Mouse (Mus musculus) MEL (cell line): Measurements from ENCODE around the gene Exph5.

ENCODE experiments used
- CTCF ChIP-seq, 3 experiments: IDR thresholded peaks in 2 of 3; conservative IDR thresholded peaks in 1 of 3; 2 replicates each; pipeline ENCODE4 v1.5.1; 2011 to 2012; ENCODE audit warnings: low read length in 3 of 3, low read depth in 2 of 3, mild to moderate bottlenecking in 2 of 3, improper control_type of control experiment in 1 of 3, inconsistent platforms in 1 of 3, mixed read lengths in 1 of 3, moderate library complexity in 1 of 3; ENCODE audit not compliant: control insufficient read depth in 1 of 3, insufficient read depth in 1 of 3, poor library complexity in 1 of 3, severe bottlenecking in 1 of 3
- ELF1 ChIP-seq: IDR thresholded peaks from 2 replicates; pipeline ENCODE4 v1.6.1; 2014; ENCODE audit warnings: low read depth, mild to moderate bottlenecking, inconsistent platforms, low read length, improper control_type of control experiment, moderate library complexity
- NRF1 ChIP-seq: IDR thresholded peaks from 2 replicates; pipeline ENCODE4 v1.6.1; 2014; ENCODE audit warnings: low read depth, mild to moderate bottlenecking, inconsistent platforms, low read length, improper control_type of control experiment, moderate library complexity; ENCODE audit not compliant: poor library complexity, insufficient read depth, severe bottlenecking
- POLR2A ChIP-seq, 2 experiments: IDR thresholded peaks; 2 replicates each; pipeline ENCODE4 v1.6.1; 2011 to 2012; ENCODE audit warnings: low read length in 2 of 2, mild to moderate bottlenecking in 2 of 2, control low read depth in 1 of 2, improper control_type of control experiment in 1 of 2, low read depth in 1 of 2, moderate library complexity in 1 of 2; ENCODE audit not compliant: control insufficient read depth in 1 of 2, insufficient read depth in 1 of 2, poor library complexity in 1 of 2

GRCm38 (mm10) chr9:53389109-53389508 lies 87.6 kb downstream of the Exph5 start:
- TF ChIP-seq CTCF (IDR thresholded peaks at IDR 0.05 in 2 of 3, conservative IDR thresholded peaks at IDR 0.05 in 1 of 3; ENCODE audit: control insufficient read depth in 1 of 3, insufficient read depth in 1 of 3, low read depth in 2 of 3, low read length in 3 of 3, poor library complexity in 1 of 3, severe bottlenecking in 1 of 3): no peak
- no peak for TF ChIP-seq ELF1
- TF ChIP-seq POLR2A (IDR thresholded peaks at IDR 0.05; ENCODE audit: control insufficient read depth in 1 of 2, insufficient read depth in 1 of 2, low read depth in 1 of 2, low read length in 2 of 2, poor library complexity in 1 of 2): no peak
- no peak for TF ChIP-seq NRF1
